Mouse (Mus musculus) telencephalon, adult 2 months (tissue): ENCODE data around the gene Fndc9.

Experiments
- DNase-seq: peaks from one replicate; pipeline ENCODE4 v3.0.0-alpha.2; 2011; ENCODE audit warnings: low read depth, low spot score

Gene Fndc9

DNA sequence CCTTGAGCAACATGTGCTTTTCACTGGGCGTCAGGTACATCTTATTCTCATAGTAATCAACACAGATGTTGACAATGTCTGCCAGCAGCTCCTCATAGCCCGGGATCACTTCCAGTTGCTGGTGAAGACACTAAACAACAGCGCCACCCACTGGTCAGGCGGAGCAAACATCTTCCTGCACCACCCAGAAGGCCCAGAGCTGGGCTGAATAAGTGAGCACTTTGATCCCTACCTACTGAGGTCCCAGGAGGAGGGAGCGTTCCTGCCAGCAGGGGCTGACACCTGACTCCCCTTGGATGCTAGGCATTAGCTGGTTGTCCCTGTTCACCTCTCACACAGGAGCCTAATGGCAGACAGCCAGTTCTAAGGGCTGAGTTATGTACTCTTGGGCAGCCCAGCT lies 41.4 kb downstream of the Fndc9 start:
- no peak for DNase-seq

DNA sequence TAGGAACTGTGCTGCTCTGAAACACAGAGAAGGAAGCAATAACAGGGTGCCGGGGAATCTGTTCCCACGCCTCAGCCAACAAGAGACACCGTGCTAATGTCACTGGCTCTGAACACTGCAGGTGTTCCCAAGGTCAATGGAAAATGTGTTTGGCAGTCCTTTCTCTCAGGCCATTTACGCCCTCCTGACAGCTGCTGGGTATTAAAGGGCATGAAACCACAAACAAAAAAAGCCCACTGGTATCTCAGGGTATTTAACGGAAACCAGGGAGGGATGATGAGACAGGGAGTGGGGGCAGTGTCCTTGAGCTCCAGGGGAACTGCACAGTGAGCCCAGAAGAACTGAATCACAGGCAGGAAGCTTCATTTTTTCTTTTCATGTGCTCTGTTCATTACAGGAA lies 42.8 kb downstream of the Fndc9 start:
- no peak for DNase-seq

GRCm38 (mm10) chr11:46278709-46279108 lies 43.4 kb downstream of the Fndc9 start:
- no peak for DNase-seq

DNA sequence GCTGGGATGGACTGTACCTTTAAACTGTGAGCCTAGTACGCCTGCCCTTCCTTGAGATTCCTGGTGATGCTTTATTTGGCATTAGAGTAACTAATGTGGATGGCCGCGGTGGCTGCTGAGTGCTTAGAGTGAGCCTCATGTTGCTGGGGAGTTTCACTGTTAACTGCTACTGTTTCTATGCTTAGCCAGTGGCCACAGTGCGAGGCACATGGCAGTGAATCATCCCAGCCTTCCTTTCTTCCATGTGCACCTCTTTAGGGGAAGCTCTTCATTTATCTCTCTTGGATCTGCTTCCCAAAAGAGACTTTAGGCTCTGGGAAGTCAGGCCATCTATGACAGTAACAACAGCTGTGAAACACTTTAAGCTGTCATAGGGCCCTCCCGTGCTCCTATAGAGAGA lies 47.3 kb downstream of the Fndc9 start:
- no peak for DNase-seq

DNA sequence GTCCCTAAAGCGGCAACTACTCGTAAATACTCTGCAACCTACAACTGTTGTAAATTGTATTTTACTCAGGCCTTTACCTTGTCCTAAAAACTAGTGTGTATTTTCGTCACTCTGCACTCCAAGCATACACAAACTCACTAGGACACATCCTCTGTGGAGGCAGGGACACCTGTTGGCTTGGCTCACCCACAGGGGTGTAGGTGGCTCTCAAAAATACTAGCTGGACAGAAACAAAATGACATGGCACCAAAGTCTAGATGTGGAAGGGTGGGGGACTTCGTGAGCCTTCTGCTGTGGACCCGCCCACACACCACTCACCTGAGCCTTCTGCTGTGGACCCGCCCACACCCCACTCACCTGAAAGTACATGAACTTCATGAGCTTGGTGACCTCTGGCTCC lies 48.5 kb downstream of the Fndc9 start:
- DNase-seq, result no peak

GRCm38 (mm10) chr11:46286803-46287202 lies 51.5 kb downstream of the Fndc9 start:
- DNase-seq, result no peak

GRCm38 (mm10) chr11:46288091-46288490 lies 52.8 kb downstream of the Fndc9 start:
- no peak for DNase-seq

GRCm38 (mm10) chr11:46289022-46289421 lies 53.7 kb downstream of the Fndc9 start:
- no peak for DNase-seq
